Mouse (Mus musculus) stomach, embryonic 14.5 days (tissue): ENCODE measurements around the gene Olfr536. TPM values are rescaled to one million over a fixed set of nuclear protein-coding genes. Genes with fewer than 3 reads are reported as not detected.

Experiments
- polyA plus RNA-seq: library from polyadenylated mRNA; unstranded; fragments of >200 nt; fragmentation: Nextera tagmentation; extraction: Ambion mirVana; gene quantifications from 2 replicates; pipeline ENCODE4 v1.2.1, GENCODE M21; 2014

Olfr536 gene
- polyA plus RNA-seq, 1 experiment from 2014 or later: not detected

Other genes starting within 250 kb of the Olfr536 start
- not detected in 2 replicates for gene Olfr525, start 186.5 kb downstream of the Olfr536 start, polyA plus RNA-seq
- not detected in 2 replicates for gene Olfr527, start 173.4 kb downstream of the Olfr536 start, polyA plus RNA-seq
- not detected in 2 replicates for gene Olfr60, start 145.7 kb downstream of the Olfr536 start, polyA plus RNA-seq
- gene Olfr530, start 131.1 kb downstream of the Olfr536 start, polyA plus RNA-seq: not detected in 2 replicates
- not detected in 2 replicates for gene Olfr531, start 104.5 kb downstream of the Olfr536 start, polyA plus RNA-seq
- not detected in 2 replicates for gene Olfr532, start 85.8 kb downstream of the Olfr536 start, polyA plus RNA-seq
- gene Olfr533, start 44.0 kb downstream of the Olfr536 start, polyA plus RNA-seq: not detected in 2 replicates
- not detected in 2 replicates for gene Olfr535, start 23.2 kb downstream of the Olfr536 start, polyA plus RNA-seq
- not detected in 2 replicates for gene Olfr538, start 60.5 kb upstream of the Olfr536 start, polyA plus RNA-seq
- not detected in 2 replicates for gene Olfr46, start 93.9 kb upstream of the Olfr536 start, polyA plus RNA-seq
- gene Olfr61, start 121.6 kb upstream of the Olfr536 start, polyA plus RNA-seq: not detected in 2 replicates
- not detected in 2 replicates for gene Olfr53, start 139.1 kb upstream of the Olfr536 start, polyA plus RNA-seq
- not detected in 2 replicates for gene Olfr539, start 152.5 kb upstream of the Olfr536 start, polyA plus RNA-seq
- gene Olfr45, start 174.6 kb upstream of the Olfr536 start, polyA plus RNA-seq: not detected in 2 replicates
- not detected in 2 replicates for gene Olfr541, start 189.9 kb upstream of the Olfr536 start, polyA plus RNA-seq